In genomic region chr6:54591778-54592177, GRCm38 (mm10) we compare ENCODE assay signal across 8 mouse cellular contexts. TPM values are rescaled to one million over a fixed set of nuclear protein-coding genes. Genes with fewer than 3 reads are reported as not detected.
DNase-seq lines count a peak whose midpoint lies in the region; ATAC-seq and TF ChIP-seq lines count a peak whose summit lies in the region.

No protein-coding gene starts in this region.

- no peaks in the 10 kb centered on the region for H3K9me3 ChIP-seq in hindbrain, embryonic 11.5 days (ENCODE audit: control insufficient read depth, low read length)
- no peaks in the 10 kb centered on the region for H3K9me3 ChIP-seq in lung, embryonic 14.5 days (ENCODE audit: low read depth, low read length)
- H3K9me3 ChIP-seq in stomach, postnatal 0 days (ENCODE audit: control insufficient read depth, low read length): no peaks in the 10 kb centered on the region

- WGBS in hindbrain, embryonic 11.5 days: 51% methylated on average over 6 of the region's 6 CpGs
- WGBS in lung, embryonic 14.5 days: 42% methylated on average over 6 of the region's 6 CpGs
- WGBS in stomach, postnatal 0 days: 32% methylated on average over 6 of the region's 6 CpGs

- H3K4me2 ChIP-seq in hindbrain, embryonic 11.5 days (replicated peaks; ENCODE audit: low read depth, low read length): peak overlapping the region; percentile 9; the same call in 1 of the 2 replicates
- peak overlapping the region; percentile 74 for H3K4me2 ChIP-seq in lung, embryonic 14.5 days
- H3K4me2 ChIP-seq in stomach, postnatal 0 days (replicated peaks; ENCODE audit: low read depth): peak overlapping the region; percentile 37

- peak overlapping the region; percentile 70; the same call in 1 of the 2 replicates for H3K4me3 ChIP-seq in layer of hippocampus, adult 2 months
- H3K4me3 ChIP-seq in hindbrain, embryonic 11.5 days (ENCODE audit: low read depth, low read length): no peak overlapping the region
- H3K4me3 ChIP-seq in lung, embryonic 14.5 days (ENCODE audit: low read depth, low read length): peak overlapping the region; percentile 51
- H3K4me3 ChIP-seq in stomach, postnatal 0 days (ENCODE audit: low read depth, low read length): 0 out of 2 replicates have a peak overlapping the region, but pooled peaks have one; percentile 6

- H3K4me1 ChIP-seq in hindbrain, embryonic 11.5 days (replicated peaks; ENCODE audit: control insufficient read depth, insufficient read depth, low read length): 0 out of 2 replicates have a peak, but pooled peaks cover 5% of the 10 kb centered on the region
- H3K4me1 ChIP-seq in lung, embryonic 14.5 days (ENCODE audit: insufficient read depth): peaks cover 12% of the 10 kb centered on the region; the same call in 1 of the 2 replicates
- H3K4me1 ChIP-seq in stomach, postnatal 0 days (replicated peaks; ENCODE audit: control insufficient read depth, insufficient read depth): no peaks in the 10 kb centered on the region

- no peak for TF ChIP-seq EP300 in stomach, postnatal 0 days (optimal IDR thresholded peaks at IDR 0.05)

- no peak for TF ChIP-seq CTCF in layer of hippocampus, adult 2 months (conservative IDR thresholded peaks at IDR 0.05)
- no peak for TF ChIP-seq CTCF in lung, embryonic 14.5 days (IDR thresholded peaks at IDR 0.05; ENCODE audit: low read depth)
- TF ChIP-seq CTCF in stomach, postnatal 0 days (IDR thresholded peaks at IDR 0.05; ENCODE audit: low read depth): no peak

- H3K36me3 ChIP-seq in hindbrain, embryonic 11.5 days (ENCODE audit: control insufficient read depth, insufficient read depth, low read length): no peaks in the 10 kb centered on the region
- H3K36me3 ChIP-seq in lung, embryonic 14.5 days (ENCODE audit: insufficient read depth): no peaks in the 10 kb centered on the region
- no peaks in the 10 kb centered on the region for H3K36me3 ChIP-seq in stomach, postnatal 0 days (ENCODE audit: control insufficient read depth, insufficient read depth, low read length)

- DNase-seq in layer of hippocampus, adult 2 months (ENCODE audit: low spot score in 2 of 2): no peak
- no peak for DNase-seq in layer of hippocampus, adult 9-11 months
- no peak for DNase-seq in hindbrain, embryonic 11.5 days (ENCODE audit: low spot score)
- DNase-seq in lung, embryonic 14.5 days: no peak
- no peak for DNase-seq in stomach, postnatal 0 days (ENCODE audit: low spot score)
- no peak for DNase-seq in cerebellum, adult 11-12 months
- no peak for DNase-seq in left cerebral cortex, adult 18-20 months (ENCODE audit: low spot score in 2 of 2)
- no peak for DNase-seq in layer of hippocampus, adult 18-20 months (ENCODE audit: low spot score in 2 of 2)

- H3K27ac ChIP-seq in layer of hippocampus, adult 2 months: no peak overlapping the region
- no peak overlapping the region for H3K27ac ChIP-seq in hindbrain, embryonic 11.5 days (ENCODE audit: low read depth, low read length)
- H3K27ac ChIP-seq in lung, embryonic 14.5 days (ENCODE audit: low read depth): no peak overlapping the region
- no peak overlapping the region for H3K27ac ChIP-seq in stomach, postnatal 0 days (replicated peaks)

- no peaks in the 10 kb centered on the region for H3K27me3 ChIP-seq in hindbrain, embryonic 11.5 days (ENCODE audit: control insufficient read depth, insufficient read depth, low read length)
- H3K27me3 ChIP-seq in lung, embryonic 14.5 days (ENCODE audit: insufficient read depth, low read length): no peaks in the 10 kb centered on the region
- no peaks in the 10 kb centered on the region for H3K27me3 ChIP-seq in stomach, postnatal 0 days (ENCODE audit: control insufficient read depth, insufficient read depth, low read length)

- H3K9ac ChIP-seq in hindbrain, embryonic 11.5 days (ENCODE audit: low read depth, low read length): no peak overlapping the region; the same call in 1 of the 2 replicates
- H3K9ac ChIP-seq in lung, embryonic 14.5 days: peak overlapping the region; percentile 1
- H3K9ac ChIP-seq in stomach, postnatal 0 days (ENCODE audit: low read length): no peak overlapping the region

- ATAC-seq in hindbrain, embryonic 11.5 days (ENCODE audit: low FRiP score): no peak
- no peak for ATAC-seq in lung, embryonic 14.5 days (ENCODE audit: insufficient read depth)
- ATAC-seq in stomach, postnatal 0 days (ENCODE audit: low FRiP score, low TSS enrichment): no peak

RNA-seq across cellular contexts. Expression of gene Plekha8, which starts 3.1 kb away (rescaled TPM):
- total RNA-seq in layer of hippocampus, adult 2 months (2021): 10 to 100 TPM; 10.8 to 13.4 TPM
- polyA plus RNA-seq in hindbrain, embryonic 11.5 days (2014; fragmentation: Nextera tagmentation; extraction: Ambion mirVana): 16.8 and 19.6 TPM in 2 replicates
- polyA plus RNA-seq in lung, embryonic 14.5 days (2014; fragmentation: Nextera tagmentation; extraction: Ambion mirVana): 11.8 and 12.5 TPM in 2 replicates
- 5.3 and 5.4 TPM in 2 replicates for polyA plus RNA-seq in stomach, postnatal 0 days (2015; fragmentation: Nextera tagmentation; extraction: Ambion mirVana)
- 10 to 100 TPM; 11.2 to 13.1 TPM for total RNA-seq in left cerebral cortex, adult 18-20 months (2021)
- 10 to 100 TPM; 12.3 to 13.7 TPM for total RNA-seq in layer of hippocampus, adult 18-20 months (2021)

RNA-seq across cellular contexts. Expression of gene Fkbp14, which starts 5.3 kb away (rescaled TPM):
- total RNA-seq in layer of hippocampus, adult 2 months (2021): 10 to 100 TPM; 13.1 to 14.6 TPM
- polyA plus RNA-seq in hindbrain, embryonic 11.5 days (2014; fragmentation: Nextera tagmentation; extraction: Ambion mirVana): 16.2 and 17.9 TPM in 2 replicates
- polyA plus RNA-seq in lung, embryonic 14.5 days (2014; fragmentation: Nextera tagmentation; extraction: Ambion mirVana): 21.5 and 28.1 TPM in 2 replicates
- 9.7 and 12.4 TPM in 2 replicates for polyA plus RNA-seq in stomach, postnatal 0 days (2015; fragmentation: Nextera tagmentation; extraction: Ambion mirVana)
- total RNA-seq in left cerebral cortex, adult 18-20 months (2021): 1 to 10 TPM; 9.5 to 9.9 TPM
- total RNA-seq in layer of hippocampus, adult 18-20 months (2021): 10 to 100 TPM; 13.9 to 14.2 TPM

RNA-seq across cellular contexts. Expression of gene Scrn1, which starts 25.5 kb away (rescaled TPM):
- total RNA-seq in layer of hippocampus, adult 2 months (2021): 10 to 100 TPM; 98.2 to 98.3 TPM
- polyA plus RNA-seq in hindbrain, embryonic 11.5 days (2014; fragmentation: Nextera tagmentation; extraction: Ambion mirVana): 70.4 and 75.2 TPM in 2 replicates
- polyA plus RNA-seq in lung, embryonic 14.5 days (2014; fragmentation: Nextera tagmentation; extraction: Ambion mirVana): 1.9 and 2.4 TPM in 2 replicates
- 3.4 and 5.7 TPM in 2 replicates for polyA plus RNA-seq in stomach, postnatal 0 days (2015; fragmentation: Nextera tagmentation; extraction: Ambion mirVana)
- total RNA-seq in left cerebral cortex, adult 18-20 months (2021): 100 to 1,000 TPM; 148 TPM
- 10 to 100 TPM; 98.5 to 99.8 TPM for total RNA-seq in layer of hippocampus, adult 18-20 months (2021)

Comparison
In these comparisons a context has a peak if more than half of its experiments do, and no peak if none do; other contexts are left out.
1. H3K4me2 ChIP-seq: peak in every context shown above with its lines; median percentile 74 in lung, embryonic 14.5 days; 37 in stomach, postnatal 0 days; 9 in hindbrain, embryonic 11.5 days.